Mouse (Mus musculus) liver, embryonic 14.5 days (tissue): Measurements from ENCODE around the gene Nfkb1. TPM values are rescaled to one million over a fixed set of nuclear protein-coding genes. Genes with fewer than 3 reads are reported as not detected.
A peak's percentile ranks its signal among the peaks of the same experiment; 100 is the strongest.

ENCODE experiments used
- ATAC-seq: fragments of 200-750 bp; cut with Nextera tagmentation; 2 replicates; pipeline ENCODE4 v1.8.0; 2017; ENCODE audit warnings: moderate number of reproducible peaks, mild to moderate bottlenecking, moderate library complexity; ENCODE audit not compliant: insufficient read depth
- DNase-seq, 3 experiments: peaks; one replicate each; pipeline ENCODE4 v3.0.0-alpha.2; 2012 to 2013; ENCODE audit warnings: low read depth in 3 of 3, low spot score in 3 of 3
- H3K27ac ChIP-seq: fragments of 300-500 bp; sonication (generic); 2 replicates; pipeline ENCODE4 v1.5.1; 2014; ENCODE audit warnings: moderate library complexity, mild to moderate bottlenecking, control low read depth, inconsistent platforms
- H3K27me3 ChIP-seq: fragments of 300-500 bp; sonication (generic); 2 replicates; pipeline ENCODE4 v1.6.1; 2014; ENCODE audit warnings: mild to moderate bottlenecking, low read length, moderate library complexity; ENCODE audit not compliant: control insufficient read depth, insufficient read depth
- H3K36me3 ChIP-seq: fragments of 300-500 bp; sonication (generic); replicated peaks from 2 replicates; pipeline ENCODE4 v1.6.1; 2014; ENCODE audit warnings: low read depth; ENCODE audit not compliant: control insufficient read depth, insufficient read depth
- H3K4me1 ChIP-seq, 2 experiments: fragments of 200-500 bp in 1 of 2; fragments of 300-500 bp in 1 of 2; sonication (generic) in 1 of 2; replicated peaks; 2 replicates each; pipeline ENCODE4 v1.6.1; 2012 to 2014; ENCODE audit warnings: antibody characterized with exemption in 1 of 2, inconsistent platforms in 1 of 2, low read length in 1 of 2; ENCODE audit not compliant: control insufficient read depth in 2 of 2, insufficient read depth in 2 of 2
- H3K4me2 ChIP-seq: fragments of 300-500 bp; sonication (generic); 2 replicates; pipeline ENCODE4 v1.6.1; 2014; ENCODE audit warnings: low read depth, mild to moderate bottlenecking, control low read depth, moderate library complexity
- H3K4me3 ChIP-seq, 2 experiments: fragments of 200-500 bp in 1 of 2; fragments of 300-500 bp in 1 of 2; sonication (generic) in 1 of 2; 2 replicates each; pipeline ENCODE4 v1.5.1; 2012 to 2014; ENCODE audit warnings: low read depth in 2 of 2, low read length in 2 of 2, mild to moderate bottlenecking in 2 of 2, control low read depth in 1 of 2, inconsistent platforms in 1 of 2, moderate library complexity in 1 of 2; ENCODE audit not compliant: insufficient read depth in 1 of 2
- H3K9ac ChIP-seq: fragments of 300-500 bp; sonication (generic); replicated peaks from 2 replicates; pipeline ENCODE4 v1.6.1; 2014; ENCODE audit warnings: mild to moderate bottlenecking, control low read depth, moderate library complexity
- H3K9me3 ChIP-seq: fragments of 300-500 bp; sonication (generic); 2 replicates; pipeline ENCODE4 v1.6.1; 2016; ENCODE audit warnings: low read length, mixed read lengths; ENCODE audit not compliant: control insufficient read depth
- CTCF ChIP-seq: IDR thresholded peaks from 2 replicates; pipeline ENCODE4 v1.5.1; 2016; ENCODE audit warnings: antibody characterized with exemption, low read depth, control low read depth
- EP300 ChIP-seq: IDR thresholded peaks from 2 replicates; pipeline ENCODE4 v1.6.1; 2016; ENCODE audit warnings: antibody characterized with exemption, low read depth
- whole genome bisulfite sequencing: fragments of 180-500 bp; shearing (Covaris S2); extraction: QIAGEN DNeasy Blood & Tissue Kit; methylation state at CpG from one replicate; pipeline ENCODE4 v1.1.7; 2014; ENCODE audit not compliant: insufficient replicate concordance; 5-methylcytosine and 5-hydroxymethylcytosine counted together
- polyA plus RNA-seq, 2 experiments: library from polyadenylated mRNA; depleted of rRNA in 1 of 2; stranded (reverse) in 1 of 2; unstranded in 1 of 2; fragments of >200 nt; fragmentation: Nextera tagmentation in 1 of 2; extraction: Ambion mirVana in 1 of 2; gene quantifications; 2 replicates each; pipeline versions ENCODE4 v1.2.1 to v1.2.3; 2012 to 2014

Nfkb1 gene
- polyA plus RNA-seq, 2 experiments: 11.2 to 16.5 TPM

GRCm38 (mm10) chr3:135692999-135693398 is 1.7 kb upstream of the Nfkb1 start:
- TF ChIP-seq EP300 (no peak), CTCF (no peak)
- no peak overlapping the region for H3K4me2 ChIP-seq
- 31% methylated on average over 3 of the region's 3 CpGs for WGBS
- DNase-seq: no peak
- no peaks in the 10 kb centered on the region for H3K9me3 ChIP-seq
- peaks cover 11% of the 10 kb centered on the region for H3K27me3 ChIP-seq
- H3K4me3 ChIP-seq: no peak overlapping the region
- H3K9ac ChIP-seq: no peak overlapping the region
- H3K27ac ChIP-seq: no peak overlapping the region
- no peak for ATAC-seq
- no peaks in the 10 kb centered on the region for H3K36me3 ChIP-seq
- peaks cover 8 to 39% of the 10 kb centered on the region in 2 experiments for H3K4me1 ChIP-seq

- Histone ChIP-seq H3K36me3 (no peaks in the 10 kb centered on the region), H3K9me3 (no peaks in the 10 kb centered on the region), H3K9ac (peak overlapping the region; percentile 65), H3K27me3 (peaks cover 11% of the 10 kb centered on the region), H3K4me3 (peak overlapping the region; percentile 65 to 67), H3K4me2 (peak overlapping the region; percentile 80), H3K4me1 (peaks cover 5 to 29% of the 10 kb centered on the region in 2 experiments), H3K27ac (no peak overlapping the region)
- TF ChIP-seq EP300 (no peak), CTCF (no peak)
- WGBS: under 1% methylated on average over 46 of the region's 47 CpGs
- DNase-seq (no peak), ATAC-seq (peak; percentile 62)
Observed at GRCm38 (mm10) chr3:135690568-135691190, 668 bp downstream of the Nfkb1 start.

- 45% methylated on average over 10 of the region's 10 CpGs for WGBS
- H3K9ac ChIP-seq: peak overlapping the region; percentile 65
Observed at GRCm38 (mm10) chr3:135689773-135690567, 1.4 kb downstream of the Nfkb1 start.

GRCm38 (mm10) chr3:135688970-135689772 is 2.2 kb downstream of the Nfkb1 start:
- H3K36me3 ChIP-seq: no peaks in the 10 kb centered on the region
- no peak overlapping the region for H3K9ac ChIP-seq
- no peaks in the 10 kb centered on the region for H3K9me3 ChIP-seq
- peaks cover 5 to 26% of the 10 kb centered on the region in 2 experiments for H3K4me1 ChIP-seq
- DNase-seq (no peak), ATAC-seq (no peak)
- H3K4me3 ChIP-seq: no peak overlapping the region
- WGBS: 30% methylated on average over 11 of the region's 11 CpGs
- TF ChIP-seq EP300: no peak
- TF ChIP-seq CTCF: no peak
- peaks cover 11% of the 10 kb centered on the region for H3K27me3 ChIP-seq
- peak overlapping the region; percentile 80 for H3K4me2 ChIP-seq
- no peak overlapping the region for H3K27ac ChIP-seq

More at GRCm38 (mm10) chr3:135689773-135690567, 1.4 kb downstream of the Nfkb1 start:
- Histone ChIP-seq H3K4me3 (peak overlapping the region; percentile 65 to 67; a peak in 3 of 4 replicates), H3K4me2 (peak overlapping the region; percentile 80), H3K27me3 (peaks cover 11% of the 10 kb centered on the region), H3K9me3 (no peaks in the 10 kb centered on the region), H3K27ac (no peak overlapping the region), H3K36me3 (no peaks in the 10 kb centered on the region), H3K4me1 (peaks cover 5 to 26% of the 10 kb centered on the region in 2 experiments)
- TF ChIP-seq EP300 (no peak), CTCF (no peak)
- ATAC-seq: no peak
- no peak for DNase-seq

- Histone ChIP-seq H3K27me3 (peaks cover 11% of the 10 kb centered on the region), H3K4me2 (no peak overlapping the region), H3K9me3 (no peaks in the 10 kb centered on the region), H3K4me1 (peaks cover 5 to 28% of the 10 kb centered on the region in 2 experiments), H3K36me3 (no peaks in the 10 kb centered on the region), H3K4me3 (no peak overlapping the region), H3K9ac (no peak overlapping the region), H3K27ac (no peak overlapping the region)
- ATAC-seq: no peak
- DNase-seq: no peak
- TF ChIP-seq EP300 (no peak), CTCF (no peak)
- 61% methylated on average over 9 of the region's 9 CpGs for WGBS
Observed at GRCm38 (mm10) chr3:135687965-135688364, 3.4 kb downstream of the Nfkb1 start.
